Mouse (Mus musculus) intestine, embryonic 16.5 days (tissue): Measurements from ENCODE around the gene Bcl11a. TPM values are rescaled to one million over a fixed set of nuclear protein-coding genes. Genes with fewer than 3 reads are reported as not detected.

ENCODE experiments used
- ATAC-seq: fragments of 200-750 bp; cut with Nextera tagmentation; 2 replicates; pipeline ENCODE4 v1.8.0; 2017; ENCODE audit warnings: moderate TSS enrichment, moderate library complexity
- H3K27ac ChIP-seq: fragments of 300-500 bp; sonication (generic); 2 replicates; pipeline ENCODE4 v1.5.1; 2014; ENCODE audit warnings: mild to moderate bottlenecking, low read length
- H3K27me3 ChIP-seq: fragments of 300-500 bp; sonication (generic); replicated peaks from 2 replicates; pipeline ENCODE4 v1.6.1; 2014; ENCODE audit warnings: low read length, control low read depth, mixed read lengths; ENCODE audit not compliant: control insufficient read depth, insufficient read depth
- H3K36me3 ChIP-seq: fragments of 300-500 bp; sonication (generic); 2 replicates; pipeline ENCODE4 v1.6.1; 2014; ENCODE audit warnings: low read length, control low read depth; ENCODE audit not compliant: control insufficient read depth, insufficient read depth
- H3K4me1 ChIP-seq: fragments of 300-500 bp; sonication (generic); 2 replicates; pipeline ENCODE4 v1.6.1; 2014; ENCODE audit warnings: low read length, control low read depth, mixed read lengths; ENCODE audit not compliant: control insufficient read depth, insufficient read depth
- H3K4me2 ChIP-seq: fragments of 300-500 bp; sonication (generic); 2 replicates; pipeline ENCODE4 v1.6.1; 2014; ENCODE audit warnings: low read depth, low read length, control low read depth
- H3K4me3 ChIP-seq: fragments of 300-500 bp; sonication (generic); 2 replicates; pipeline ENCODE4 v1.5.1; 2014; ENCODE audit warnings: mild to moderate bottlenecking, low read length
- H3K9ac ChIP-seq: fragments of 300-500 bp; sonication (generic); 2 replicates; pipeline ENCODE4 v1.6.1; 2014; ENCODE audit warnings: low read depth, low read length
- H3K9me3 ChIP-seq: fragments of 300-500 bp; sonication (generic); 2 replicates; pipeline ENCODE4 v1.6.1; 2016; ENCODE audit warnings: low read length, control low read depth; ENCODE audit not compliant: control insufficient read depth
- WGBS: fragments of 180-500 bp; shearing (Covaris S2); extraction: QIAGEN DNeasy Blood & Tissue Kit; methylation state at CpG from one replicate; pipeline ENCODE4 v1.1.7; 2014; 5-methylcytosine and 5-hydroxymethylcytosine counted together
- polyA plus RNA-seq: library from polyadenylated mRNA; unstranded; fragments of >200 nt; fragmentation: Nextera tagmentation; extraction: Ambion mirVana; gene quantifications from 2 replicates; pipeline ENCODE4 v1.2.1, GENCODE M21; 2015

Gene Bcl11a
- polyA plus RNA-seq, 1 experiment from 2014 or later = 14.8 TPM

- WGBS = 23% methylated on average over 9 of the region's 9 CpGs
- ATAC-seq = no peak
- Histone ChIP-seq H3K27me3 (peaks cover 6% of the 10 kb centered on the region; the same call in 1 of the 2 replicates), H3K4me2 (no peak overlapping the region), H3K27ac (no peak overlapping the region), H3K4me3 (no peak overlapping the region), H3K4me1 (peaks cover 10% of the 10 kb centered on the region), H3K9me3 (no peaks in the 10 kb centered on the region), H3K36me3 (no peaks in the 10 kb centered on the region), H3K9ac (no peak overlapping the region)
Observed at GRCm38 (mm10) chr11:24062495-24063096, 15.3 kb upstream of the Bcl11a start.

GRCm38 (mm10) chr11:24064221-24064620, 13.6 kb upstream of the Bcl11a start:
- Histone ChIP-seq H3K36me3 (no peaks in the 10 kb centered on the region), H3K4me2 (no peak overlapping the region), H3K9me3 (no peaks in the 10 kb centered on the region), H3K4me1 (peaks cover 10% of the 10 kb centered on the region), H3K9ac (no peak overlapping the region), H3K27ac (no peak overlapping the region), H3K4me3 (no peak overlapping the region), H3K27me3 (peaks cover 6% of the 10 kb centered on the region; the same call in 1 of the 2 replicates)
- ATAC-seq = no peak
- 65% methylated on average over 6 of the region's 6 CpGs for WGBS

GRCm38 (mm10) chr11:24065313-24065712, 12.5 kb upstream of the Bcl11a start:
- ATAC-seq = no peak
- Histone ChIP-seq H3K36me3 (no peaks in the 10 kb centered on the region), H3K4me1 (peaks cover 10% of the 10 kb centered on the region), H3K4me3 (no peak overlapping the region), H3K9me3 (no peaks in the 10 kb centered on the region), H3K9ac (no peak overlapping the region), H3K4me2 (no peak overlapping the region), H3K27me3 (peaks cover 6% of the 10 kb centered on the region; the same call in 1 of the 2 replicates), H3K27ac (no peak overlapping the region)
- 54% methylated on average over 4 of the region's 4 CpGs for WGBS

- H3K4me2 ChIP-seq = peak overlapping the region; percentile 58
Observed at GRCm38 (mm10) chr11:24074021-24074591, 3.8 kb upstream of the Bcl11a start.

GRCm38 (mm10) chr11:24074634-24075104, 3.2 kb upstream of the Bcl11a start, which contains the start of gene A830031A19Rik:
Gene A830031A19Rik (minus strand): TSS chr11:24075054.
- H3K4me3 ChIP-seq = peak within 1 kb of the TSS; percentile 70
- WGBS = under 1% methylated on average over 11 of the region's 11 CpGs
- ATAC-seq = no peak
- H3K27me3 ChIP-seq = no peaks in the 10 kb centered on the region; the same call in 1 of the 2 replicates
- H3K9ac ChIP-seq = peak within 1 kb of the TSS; percentile 82
- H3K36me3 ChIP-seq = no peaks in the 10 kb centered on the region
- peaks cover 13% of the 10 kb centered on the region for H3K4me1 ChIP-seq
- no peaks in the 10 kb centered on the region for H3K9me3 ChIP-seq
- peak within 1 kb of the TSS; percentile 99 for H3K4me2 ChIP-seq
- no peak within 1 kb of the TSS for H3K27ac ChIP-seq

More at GRCm38 (mm10) chr11:24074021-24074591, 3.8 kb upstream of the Bcl11a start:
- no peak overlapping the region for H3K27ac ChIP-seq
- 3% methylated on average over 18 of the region's 18 CpGs for WGBS
- no peaks in the 10 kb centered on the region for H3K36me3 ChIP-seq
- no peaks in the 10 kb centered on the region; the same call in 1 of the 2 replicates for H3K27me3 ChIP-seq
- H3K4me1 ChIP-seq = peaks cover 13% of the 10 kb centered on the region
- peak overlapping the region; percentile 21 for H3K4me3 ChIP-seq
- ATAC-seq = no peak
- no peak overlapping the region for H3K9ac ChIP-seq
- no peaks in the 10 kb centered on the region for H3K9me3 ChIP-seq

- peaks cover 20% of the 10 kb centered on the region for H3K4me1 ChIP-seq
- peak overlapping the region; percentile 82 for H3K9ac ChIP-seq
- no peaks in the 10 kb centered on the region for H3K36me3 ChIP-seq
- WGBS = 2% methylated on average over 17 of the region's 17 CpGs
- no peaks in the 10 kb centered on the region; the same call in 1 of the 2 replicates for H3K27me3 ChIP-seq
- no peak overlapping the region for H3K27ac ChIP-seq
- H3K9me3 ChIP-seq = no peaks in the 10 kb centered on the region
- H3K4me2 ChIP-seq = peak overlapping the region; percentile 99
- H3K4me3 ChIP-seq = peak overlapping the region; percentile 70
- ATAC-seq = no peak
Observed at GRCm38 (mm10) chr11:24075486-24076126, 2.2 kb upstream of the Bcl11a start.

GRCm38 (mm10) chr11:24076127-24076650, 1.7 kb upstream of the Bcl11a start:
- H3K27me3 ChIP-seq = no peaks in the 10 kb centered on the region; the same call in 1 of the 2 replicates
- ATAC-seq = peak; percentile 17
- peak overlapping the region; percentile 92 for H3K27ac ChIP-seq

GRCm38 (mm10) chr11:24076821-24077730, 780 bp upstream of the Bcl11a start:
- H3K4me1 ChIP-seq = peaks cover 20% of the 10 kb centered on the region
- peak overlapping the region; percentile 82 for H3K9ac ChIP-seq
- H3K27ac ChIP-seq = peak overlapping the region; percentile 92
- H3K27me3 ChIP-seq = no peaks in the 10 kb centered on the region; the same call in 1 of the 2 replicates
- H3K4me2 ChIP-seq = peak overlapping the region; percentile 99
- no peaks in the 10 kb centered on the region for H3K9me3 ChIP-seq
- H3K36me3 ChIP-seq = no peaks in the 10 kb centered on the region
- H3K4me3 ChIP-seq = peak overlapping the region; percentile 70
- under 1% methylated on average over 58 of the region's 59 CpGs for WGBS
- peak; percentile 76 for ATAC-seq

More at GRCm38 (mm10) chr11:24076127-24076650, 1.7 kb upstream of the Bcl11a start:
- Histone ChIP-seq H3K4me2 (peak overlapping the region; percentile 99), H3K9ac (peak overlapping the region; percentile 82), H3K4me1 (peaks cover 20% of the 10 kb centered on the region), H3K9me3 (no peaks in the 10 kb centered on the region), H3K4me3 (peak overlapping the region; percentile 70), H3K36me3 (no peaks in the 10 kb centered on the region)
- 0% methylated on average over 32 of the region's 32 CpGs for WGBS
